Mouse (Mus musculus): Measurements from ENCODE around the gene Focad.

GRCm38 (mm10) chr4:88270408-88271067 lies 176.1 kb downstream of the Focad start:
- TF ChIP-seq POLR2A (IDR thresholded peaks at IDR 0.05; ENCODE audit: borderline replicate concordance, low read depth, low read length) (no peak), CTCF (IDR thresholded peaks at IDR 0.05; ENCODE audit: low read depth, low read length) (no peak)
